Mouse (Mus musculus): ENCODE measurements around the gene Fundc1. TPM values are rescaled to one million over a fixed set of nuclear protein-coding genes. Genes with fewer than 3 reads are reported as not detected.
A peak's percentile ranks its signal among the peaks of the same experiment; 100 is the strongest.

Gene Fundc1
- polyA plus RNA-seq, 1 experiment, result 19.0 TPM

GRCm38 (mm10) chrX:17544860-17545492 is 27.1 kb downstream of the Fundc1 start:
- TF ChIP-seq POLR2A (IDR thresholded peaks at IDR 0.05; ENCODE audit: low read depth, low read length) (no peak), CTCF (conservative IDR thresholded peaks at IDR 0.05; ENCODE audit: insufficient read depth, insufficient read length, low read depth, low read length) (no peak)
- WGBS, result 31% methylated on average over 2 of the region's 2 CpGs
- Histone ChIP-seq H3K27me3 (replicated peaks; ENCODE audit: control insufficient read depth, insufficient read depth, low read length) (no peaks in the 10 kb centered on the region), H3K4me3 (ENCODE audit: insufficient read depth, low read depth, low read length) (no peak overlapping the region), H3K27ac (ENCODE audit: insufficient read depth, low read depth, low read length) (no peak overlapping the region), H3K36me3 (ENCODE audit: control insufficient read depth, insufficient read depth, low read length) (no peaks in the 10 kb centered on the region), H3K4me1 (ENCODE audit: control insufficient read depth, insufficient read depth, low read length) (no peaks in the 10 kb centered on the region; the same call in 1 of the 2 replicates)
- DNase-seq, result peak; percentile 40

GRCm38 (mm10) chrX:17537701-17538100 is 34.4 kb downstream of the Fundc1 start:
- no peak for DNase-seq
- Histone ChIP-seq H3K27me3 (replicated peaks; ENCODE audit: control insufficient read depth, insufficient read depth, low read length) (no peaks in the 10 kb centered on the region), H3K27ac (ENCODE audit: insufficient read depth, low read depth, low read length) (no peak overlapping the region), H3K4me3 (ENCODE audit: insufficient read depth, low read depth, low read length) (no peak overlapping the region), H3K4me1 (ENCODE audit: control insufficient read depth, insufficient read depth, low read length) (no peaks in the 10 kb centered on the region), H3K36me3 (ENCODE audit: control insufficient read depth, insufficient read depth, low read length) (no peaks in the 10 kb centered on the region)
- no peak for TF ChIP-seq POLR2A (IDR thresholded peaks at IDR 0.05; ENCODE audit: low read depth, low read length)
- no peak for TF ChIP-seq CTCF (conservative IDR thresholded peaks at IDR 0.05; ENCODE audit: insufficient read depth, insufficient read length, low read depth, low read length)
- WGBS, result 90% methylated on average over 4 of the region's 4 CpGs

- Histone ChIP-seq H3K4me1 (ENCODE audit: control insufficient read depth, insufficient read depth, low read length) (no peaks in the 10 kb centered on the region), H3K27ac (ENCODE audit: insufficient read depth, low read depth, low read length) (peak overlapping the region; percentile 50; the same call in 1 of the 2 replicates), H3K4me3 (ENCODE audit: insufficient read depth, low read depth, low read length) (no peak overlapping the region), H3K27me3 (replicated peaks; ENCODE audit: control insufficient read depth, insufficient read depth, low read length) (no peaks in the 10 kb centered on the region), H3K36me3 (ENCODE audit: control insufficient read depth, insufficient read depth, low read length) (no peaks in the 10 kb centered on the region)
- peak; percentile 65 for DNase-seq
- 60% methylated on average over 2 of the region's 2 CpGs for WGBS
- TF ChIP-seq CTCF (conservative IDR thresholded peaks at IDR 0.05; ENCODE audit: insufficient read depth, insufficient read length, low read depth, low read length) (no peak), POLR2A (IDR thresholded peaks at IDR 0.05; ENCODE audit: low read depth, low read length) (no peak)
These were observed 45.1 kb downstream of the Fundc1 start for GRCm38 (mm10) chrX:17527008-17527407.

- TF ChIP-seq POLR2A (IDR thresholded peaks at IDR 0.05; ENCODE audit: low read depth, low read length) (no peak), CTCF (conservative IDR thresholded peaks at IDR 0.05; ENCODE audit: insufficient read depth, insufficient read length, low read depth, low read length) (no peak)
- WGBS, result 53% methylated on average over 3 of the region's 3 CpGs
- Histone ChIP-seq H3K4me3 (ENCODE audit: insufficient read depth, low read depth, low read length) (no peak overlapping the region), H3K4me1 (ENCODE audit: control insufficient read depth, insufficient read depth, low read length) (no peaks in the 10 kb centered on the region), H3K36me3 (ENCODE audit: control insufficient read depth, insufficient read depth, low read length) (no peaks in the 10 kb centered on the region), H3K27me3 (replicated peaks; ENCODE audit: control insufficient read depth, insufficient read depth, low read length) (no peaks in the 10 kb centered on the region), H3K27ac (ENCODE audit: insufficient read depth, low read depth, low read length) (no peak overlapping the region)
- DNase-seq, result no peak
These were observed 50.9 kb downstream of the Fundc1 start for GRCm38 (mm10) chrX:17521221-17521716.

- peak; percentile 7 for DNase-seq
- Histone ChIP-seq H3K4me3 (ENCODE audit: insufficient read depth, low read depth, low read length) (no peak overlapping the region), H3K27ac (ENCODE audit: insufficient read depth, low read depth, low read length) (no peak overlapping the region), H3K4me1 (ENCODE audit: control insufficient read depth, insufficient read depth, low read length) (no peaks in the 10 kb centered on the region), H3K36me3 (ENCODE audit: control insufficient read depth, insufficient read depth, low read length) (no peaks in the 10 kb centered on the region), H3K27me3 (replicated peaks; ENCODE audit: control insufficient read depth, insufficient read depth, low read length) (no peaks in the 10 kb centered on the region)
- no peak for TF ChIP-seq POLR2A (IDR thresholded peaks at IDR 0.05; ENCODE audit: low read depth, low read length)
- TF ChIP-seq CTCF (conservative IDR thresholded peaks at IDR 0.05; ENCODE audit: insufficient read depth, insufficient read length, low read depth, low read length), result no peak
These were observed 52.0 kb downstream of the Fundc1 start for GRCm38 (mm10) chrX:17520086-17520485.

- H3K27me3 ChIP-seq (replicated peaks; ENCODE audit: control insufficient read depth, insufficient read depth, low read length), result no peaks in the 10 kb centered on the region
- TF ChIP-seq POLR2A (IDR thresholded peaks at IDR 0.05; ENCODE audit: low read depth, low read length) (no peak), CTCF (conservative IDR thresholded peaks at IDR 0.05; ENCODE audit: insufficient read depth, insufficient read length, low read depth, low read length) (no peak)
- no peak overlapping the region for H3K4me3 ChIP-seq (ENCODE audit: insufficient read depth, low read depth, low read length)
- DNase-seq, result no peak
- no peak overlapping the region for H3K27ac ChIP-seq (ENCODE audit: insufficient read depth, low read depth, low read length)
- H3K36me3 ChIP-seq (ENCODE audit: control insufficient read depth, insufficient read depth, low read length), result no peaks in the 10 kb centered on the region
- WGBS, result 76% methylated on average over 3 of the region's 3 CpGs
- H3K4me1 ChIP-seq (ENCODE audit: control insufficient read depth, insufficient read depth, low read length), result no peaks in the 10 kb centered on the region
These were observed 58.1 kb downstream of the Fundc1 start for GRCm38 (mm10) chrX:17514012-17514411.

GRCm38 (mm10) chrX:17512021-17512602 is 60.0 kb downstream of the Fundc1 start:
- Histone ChIP-seq H3K36me3 (ENCODE audit: control insufficient read depth, insufficient read depth, low read length) (no peaks in the 10 kb centered on the region), H3K27ac (ENCODE audit: insufficient read depth, low read depth, low read length) (no peak overlapping the region), H3K4me1 (ENCODE audit: control insufficient read depth, insufficient read depth, low read length) (no peaks in the 10 kb centered on the region), H3K4me3 (ENCODE audit: insufficient read depth, low read depth, low read length) (no peak overlapping the region), H3K27me3 (replicated peaks; ENCODE audit: control insufficient read depth, insufficient read depth, low read length) (no peaks in the 10 kb centered on the region)
- 40% methylated on average over 3 of the region's 3 CpGs for WGBS
- no peak for TF ChIP-seq CTCF (conservative IDR thresholded peaks at IDR 0.05; ENCODE audit: insufficient read depth, insufficient read length, low read depth, low read length)
- TF ChIP-seq POLR2A (IDR thresholded peaks at IDR 0.05; ENCODE audit: low read depth, low read length), result no peak
- DNase-seq, result no peak

Measured in kidney, adult 2 months (tissue).